Mouse (Mus musculus) embryonic facial prominence, embryonic 14.5 days (tissue): ENCODE data around the gene Cys1. TPM values are rescaled to one million over a fixed set of nuclear protein-coding genes. Genes with fewer than 3 reads are reported as not detected.

Experiments used
- ATAC-seq: fragments of 200-750 bp; cut with Nextera tagmentation; 2 replicates; pipeline ENCODE4 v1.8.0; 2017; ENCODE audit warnings: low read depth, moderate number of reproducible peaks, moderate TSS enrichment
- DNase-seq: peaks from one replicate; pipeline ENCODE4 v3.0.0-alpha.2; 2015; ENCODE audit warnings: low spot score
- H3K27ac ChIP-seq: fragments of 300-500 bp; sonication (generic); replicated peaks from 2 replicates; pipeline ENCODE4 v1.5.1; 2014; ENCODE audit warnings: low read depth, mild to moderate bottlenecking, low read length, moderate library complexity
- H3K27me3 ChIP-seq: fragments of 300-500 bp; sonication (generic); replicated peaks from 2 replicates; pipeline ENCODE4 v1.6.1; 2014; ENCODE audit warnings: low read length; ENCODE audit not compliant: control insufficient read depth, insufficient read depth
- H3K36me3 ChIP-seq: fragments of 300-500 bp; sonication (generic); 2 replicates; pipeline ENCODE4 v1.6.1; 2014; ENCODE audit warnings: low read length, mixed read lengths; ENCODE audit not compliant: control insufficient read depth, insufficient read depth
- H3K4me1 ChIP-seq: fragments of 300-500 bp; sonication (generic); 2 replicates; pipeline ENCODE4 v1.6.1; 2014; ENCODE audit warnings: antibody characterized with exemption, low read length; ENCODE audit not compliant: control insufficient read depth, insufficient read depth
- H3K4me2 ChIP-seq: fragments of 300-500 bp; sonication (generic); 2 replicates; pipeline ENCODE4 v1.6.1; 2014; ENCODE audit warnings: low read depth, mild to moderate bottlenecking, low read length, moderate library complexity, mixed read lengths
- H3K4me3 ChIP-seq: fragments of 300-500 bp; sonication (generic); 2 replicates; pipeline ENCODE4 v1.5.1; 2014; ENCODE audit warnings: low read depth, mild to moderate bottlenecking, low read length
- H3K9ac ChIP-seq: fragments of 300-500 bp; sonication (generic); 2 replicates; pipeline ENCODE4 v1.6.1; 2014; ENCODE audit warnings: low read depth, mild to moderate bottlenecking, low read length, moderate library complexity, mixed read lengths
- H3K9me3 ChIP-seq: fragments of 300-500 bp; sonication (generic); 2 replicates; pipeline ENCODE4 v1.6.1; 2016; ENCODE audit warnings: low read length; ENCODE audit not compliant: control insufficient read depth
- WGBS: fragments of 180-500 bp; shearing (Covaris S2); extraction: QIAGEN DNeasy Blood & Tissue Kit; methylation state at CpG from one replicate; pipeline ENCODE4 v1.1.7; 2014; 5-methylcytosine and 5-hydroxymethylcytosine counted together
- polyA plus RNA-seq: library from polyadenylated mRNA; unstranded; fragments of >200 nt; fragmentation: Nextera tagmentation; extraction: Ambion mirVana; gene quantifications from 2 replicates; pipeline ENCODE4 v1.2.1, GENCODE M21; 2014

The Cys1 gene
- polyA plus RNA-seq, 1 experiment from 2014 or later = 6.1 TPM

GRCm38 (mm10) chr12:24626401-24626800 lies 55.2 kb downstream of the Cys1 start:
- Histone ChIP-seq H3K36me3 (no peaks in the 10 kb centered on the region), H3K27me3 (no peaks in the 10 kb centered on the region), H3K4me2 (no peak overlapping the region), H3K4me1 (no peaks in the 10 kb centered on the region), H3K9ac (no peak overlapping the region), H3K4me3 (no peak overlapping the region), H3K9me3 (no peaks in the 10 kb centered on the region), H3K27ac (no peak overlapping the region)
- no peak for DNase-seq
- WGBS = 86% methylated on average over 5 of the region's 5 CpGs
- ATAC-seq = no peak

GRCm38 (mm10) chr12:24623486-24624251 lies 57.9 kb downstream of the Cys1 start:
- WGBS = 66% methylated on average over 12 of the region's 12 CpGs
- Histone ChIP-seq H3K4me3 (no peak overlapping the region), H3K27me3 (no peaks in the 10 kb centered on the region), H3K9ac (no peak overlapping the region), H3K4me1 (no peaks in the 10 kb centered on the region), H3K9me3 (no peaks in the 10 kb centered on the region), H3K36me3 (no peaks in the 10 kb centered on the region), H3K27ac (no peak overlapping the region), H3K4me2 (no peak overlapping the region)
- ATAC-seq (no peak), DNase-seq (no peak)

GRCm38 (mm10) chr12:24619436-24619835 lies 62.2 kb downstream of the Cys1 start:
- Histone ChIP-seq H3K4me3 (no peak overlapping the region), H3K9me3 (no peaks in the 10 kb centered on the region), H3K4me1 (no peaks in the 10 kb centered on the region), H3K27ac (no peak overlapping the region), H3K27me3 (no peaks in the 10 kb centered on the region), H3K4me2 (no peak overlapping the region), H3K36me3 (no peaks in the 10 kb centered on the region), H3K9ac (no peak overlapping the region)
- no peak for DNase-seq
- ATAC-seq = no peak
- 82% methylated on average over 4 of the region's 4 CpGs for WGBS

Other genes with a start within 250 kb of the Cys1 start
- 23.8 and 24.0 TPM in 2 replicates for gene Taf1b, start 183.5 kb downstream of the Cys1 start, polyA plus RNA-seq
- gene Grhl1, start 109.5 kb downstream of the Cys1 start, polyA plus RNA-seq = 11.5 and 12.0 TPM in 2 replicates
- gene Klf11, start 30.5 kb downstream of the Cys1 start, polyA plus RNA-seq = 12.1 and 16.3 TPM in 2 replicates
- gene Rrm2, start 26.4 kb upstream of the Cys1 start, polyA plus RNA-seq = 120 and 138 TPM in 2 replicates
- 50.5 and 55.5 TPM in 2 replicates for gene Mboat2, start 149.1 kb upstream of the Cys1 start, polyA plus RNA-seq